Mouse (Mus musculus): ENCODE measurements around the gene Atp11a. TPM values are rescaled to one million over a fixed set of nuclear protein-coding genes. Genes with fewer than 3 reads are reported as not detected.

Gene Atp11a
- polyA plus RNA-seq (2014; fragmentation: Nextera tagmentation; extraction: Ambion mirVana): 19.9 and 21.7 TPM in 2 replicates

DNA sequence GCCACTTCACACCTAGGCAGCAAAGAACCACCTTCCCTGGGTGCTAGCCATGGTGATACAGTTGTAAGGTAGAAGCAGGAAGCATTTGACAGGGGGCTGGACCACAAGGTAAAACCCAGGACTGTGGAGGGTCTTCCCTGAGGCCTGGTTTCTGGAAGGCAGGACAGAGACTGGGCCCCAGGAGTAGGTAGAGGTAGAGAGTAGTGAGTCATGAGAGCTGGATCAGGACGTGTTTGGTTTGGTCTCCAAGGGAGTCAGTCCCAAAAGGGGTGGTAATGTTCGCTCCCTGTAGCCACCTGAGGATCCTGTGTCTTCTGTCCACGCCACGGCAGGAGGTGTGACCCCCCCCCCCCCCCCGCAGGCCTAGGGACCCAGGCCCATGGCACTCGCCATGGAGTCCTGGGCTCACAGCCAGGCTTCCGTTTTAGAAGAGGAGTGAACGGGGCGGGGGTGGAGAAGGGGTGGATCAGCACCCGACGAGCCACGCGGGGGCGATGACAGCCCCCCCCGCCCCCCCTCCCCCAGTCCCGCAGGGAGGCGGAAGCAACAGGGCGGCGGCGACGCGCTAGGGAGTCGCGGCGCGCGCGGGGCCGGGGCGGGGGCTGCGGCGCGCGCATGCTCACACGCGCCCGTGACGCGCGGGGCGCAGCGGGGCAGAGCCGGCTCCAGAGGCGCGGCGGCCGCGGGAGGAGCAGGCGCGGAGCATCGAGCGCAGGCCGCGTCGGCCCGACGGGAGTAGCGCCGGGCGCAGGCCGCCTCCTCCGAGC, at the start of gene Atp11a:
Atp11a (plus strand) TSS at position 624 of the 767 bp plus-strand sequence.
- peak within 1 kb of the TSS; percentile 56 to 87 for H3K4me3 ChIP-seq (ENCODE audit: control insufficient read depth in 1 of 2, insufficient read depth in 1 of 2, low read depth in 1 of 2, low read length in 2 of 2)
- under 1% methylated on average over 51 of the region's 62 CpGs for WGBS
- peaks cover 24 to 42% of the 10 kb centered on the region in 2 experiments for H3K4me1 ChIP-seq (ENCODE audit: control insufficient read depth in 2 of 2, insufficient read depth in 2 of 2, low read length in 2 of 2)
- H3K36me3 ChIP-seq (ENCODE audit: control insufficient read depth, insufficient read depth, low read length): no peaks in the 10 kb centered on the region
- H3K9ac ChIP-seq (ENCODE audit: low read length): peak within 1 kb of the TSS; percentile 93
- ATAC-seq (ENCODE audit: insufficient number of reproducible peaks, insufficient read depth, low FRiP score, low read depth): peak; percentile 81
- H3K4me2 ChIP-seq (ENCODE audit: low read length): peak within 1 kb of the TSS; percentile 94
- no peaks in the 10 kb centered on the region; the same call in 1 of the 2 replicates for H3K27me3 ChIP-seq (ENCODE audit: control insufficient read depth, insufficient read depth, low read length)
- H3K27ac ChIP-seq (replicated peaks in 1 of 2; ENCODE audit: control insufficient read depth in 1 of 2, insufficient read depth in 1 of 2, low read depth in 2 of 2, low read length in 2 of 2): peak within 1 kb of the TSS; percentile 55 to 84
- H3K9me3 ChIP-seq (ENCODE audit: control insufficient read depth, low read length): no peaks in the 10 kb centered on the region

DNA sequence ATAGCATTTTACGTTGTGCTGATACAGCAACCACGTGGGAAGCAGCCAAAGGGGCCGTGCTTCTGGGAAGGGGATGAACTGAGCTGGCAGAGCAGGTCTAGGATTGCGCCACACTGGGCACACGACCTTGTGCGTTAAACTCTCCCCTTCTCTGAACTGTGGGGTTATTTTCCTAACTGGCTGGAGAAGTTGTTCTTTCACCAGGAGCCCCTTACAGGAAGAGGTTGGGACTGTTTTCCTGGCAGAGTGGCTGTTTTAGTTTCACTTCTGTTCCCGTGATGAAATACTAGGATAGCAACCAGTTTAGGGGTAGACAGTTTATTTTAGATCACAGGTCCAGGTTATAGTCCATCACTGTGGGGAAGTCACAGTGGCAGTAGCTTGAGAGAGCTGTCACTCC, 45.2 kb upstream of the Atp11a start:
- no peak for ATAC-seq (ENCODE audit: insufficient number of reproducible peaks, insufficient read depth, low FRiP score, low read depth)
- Histone ChIP-seq H3K27me3 (ENCODE audit: control insufficient read depth, insufficient read depth, low read length) (no peaks in the 10 kb centered on the region), H3K9ac (ENCODE audit: low read length) (no peak overlapping the region), H3K4me1 (ENCODE audit: control insufficient read depth in 2 of 2, insufficient read depth in 2 of 2, low read length in 2 of 2) (no peaks in the 10 kb centered on the region; a peak in 2 of 4 replicates), H3K4me3 (ENCODE audit: control insufficient read depth in 1 of 2, insufficient read depth in 1 of 2, low read depth in 1 of 2, low read length in 2 of 2) (no peak overlapping the region), H3K36me3 (ENCODE audit: control insufficient read depth, insufficient read depth, low read length) (no peaks in the 10 kb centered on the region), H3K9me3 (ENCODE audit: control insufficient read depth, low read length) (0 out of 2 replicates have a peak, but pooled peaks cover 6% of the 10 kb centered on the region), H3K27ac (replicated peaks in 1 of 2; ENCODE audit: control insufficient read depth in 1 of 2, insufficient read depth in 1 of 2, low read depth in 2 of 2, low read length in 2 of 2) (no peak overlapping the region), H3K4me2 (ENCODE audit: low read length) (no peak overlapping the region)
- WGBS: 74% methylated on average over 7 of the region's 7 CpGs

DNA sequence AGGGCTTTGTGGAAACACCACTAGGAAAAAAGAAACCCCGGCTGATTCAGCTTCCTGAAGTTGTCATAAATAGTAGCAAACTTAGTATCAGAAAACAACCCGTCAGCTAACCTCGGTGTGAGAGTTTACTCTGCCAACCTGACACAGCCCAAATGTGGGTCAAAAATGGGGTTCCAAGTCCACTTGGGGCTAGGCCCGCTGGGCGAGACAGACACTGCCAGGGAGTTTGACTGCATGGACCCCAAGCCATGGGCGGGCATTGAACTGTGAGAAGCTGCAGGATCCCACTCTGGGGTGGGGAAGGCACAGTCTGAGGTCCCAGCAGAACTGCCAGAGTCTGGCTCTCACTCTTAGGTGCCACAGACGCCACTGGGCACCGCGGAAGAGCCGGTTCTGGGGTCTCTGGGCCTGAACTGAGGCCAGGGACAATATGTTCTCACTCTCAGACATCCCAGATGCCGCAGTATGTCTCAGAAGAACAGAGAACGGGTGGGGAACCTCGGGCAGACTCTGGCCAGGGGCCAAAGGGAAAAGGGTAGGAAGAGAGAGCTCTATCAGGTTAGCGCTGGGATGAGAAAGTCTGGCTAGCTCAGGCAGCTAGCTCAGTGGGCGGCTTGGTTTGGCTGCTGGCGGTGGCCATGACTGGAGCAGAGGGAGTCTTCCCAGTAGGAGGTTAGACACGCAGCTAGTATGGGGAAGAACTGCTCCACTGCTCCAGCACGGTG, 40.8 kb upstream of the Atp11a start:
- WGBS: 75% methylated on average over 18 of the region's 18 CpGs

DNA sequence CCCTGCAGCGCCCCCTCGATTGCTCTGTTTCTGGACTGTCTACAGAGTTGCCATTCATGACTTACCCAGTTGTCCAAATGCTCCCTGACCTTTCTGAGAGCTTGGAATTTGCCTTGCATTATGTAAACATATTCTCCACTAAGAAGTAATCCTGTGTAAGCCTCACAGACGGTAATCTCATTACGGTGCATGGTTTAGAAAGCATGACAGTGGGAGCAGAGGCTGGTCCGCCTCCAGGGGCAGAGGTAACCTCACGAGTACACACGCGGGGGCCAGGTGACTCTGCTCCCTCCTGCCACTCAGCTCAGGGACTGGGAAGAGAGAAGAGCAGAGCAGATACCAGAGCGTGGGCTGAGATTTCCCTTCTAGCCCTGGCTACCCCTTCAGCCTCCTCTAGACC, 37.7 kb upstream of the Atp11a start:
- H3K9me3 ChIP-seq (ENCODE audit: control insufficient read depth, low read length): no peaks in the 10 kb centered on the region
- 70% methylated on average over 9 of the region's 9 CpGs for WGBS
- H3K36me3 ChIP-seq (ENCODE audit: control insufficient read depth, insufficient read depth, low read length): no peaks in the 10 kb centered on the region
- H3K27ac ChIP-seq (replicated peaks in 1 of 2; ENCODE audit: control insufficient read depth in 1 of 2, insufficient read depth in 1 of 2, low read depth in 2 of 2, low read length in 2 of 2): no peak overlapping the region
- no peak overlapping the region for H3K9ac ChIP-seq (ENCODE audit: low read length)
- no peaks in the 10 kb centered on the region for H3K27me3 ChIP-seq (ENCODE audit: control insufficient read depth, insufficient read depth, low read length)
- no peak overlapping the region for H3K4me3 ChIP-seq (ENCODE audit: control insufficient read depth in 1 of 2, insufficient read depth in 1 of 2, low read depth in 1 of 2, low read length in 2 of 2)
- no peaks in the 10 kb centered on the region for H3K4me1 ChIP-seq (ENCODE audit: control insufficient read depth in 2 of 2, insufficient read depth in 2 of 2, low read length in 2 of 2)
- ATAC-seq (ENCODE audit: insufficient number of reproducible peaks, insufficient read depth, low FRiP score, low read depth): no peak
- H3K4me2 ChIP-seq (ENCODE audit: low read length): no peak overlapping the region

More for the DNA sequence above, 40.8 kb upstream of the Atp11a start:
- Histone ChIP-seq H3K4me1 (ENCODE audit: control insufficient read depth in 2 of 2, insufficient read depth in 2 of 2, low read length in 2 of 2) (no peaks in the 10 kb centered on the region), H3K9ac (ENCODE audit: low read length) (no peak overlapping the region), H3K4me3 (ENCODE audit: control insufficient read depth in 1 of 2, insufficient read depth in 1 of 2, low read depth in 1 of 2, low read length in 2 of 2) (no peak overlapping the region), H3K27ac (replicated peaks in 1 of 2; ENCODE audit: control insufficient read depth in 1 of 2, insufficient read depth in 1 of 2, low read depth in 2 of 2, low read length in 2 of 2) (no peak overlapping the region), H3K4me2 (ENCODE audit: low read length) (no peak overlapping the region), H3K27me3 (ENCODE audit: control insufficient read depth, insufficient read depth, low read length) (no peaks in the 10 kb centered on the region), H3K9me3 (ENCODE audit: control insufficient read depth, low read length) (no peaks in the 10 kb centered on the region), H3K36me3 (ENCODE audit: control insufficient read depth, insufficient read depth, low read length) (no peaks in the 10 kb centered on the region)
- no peak for ATAC-seq (ENCODE audit: insufficient number of reproducible peaks, insufficient read depth, low FRiP score, low read depth)

DNA sequence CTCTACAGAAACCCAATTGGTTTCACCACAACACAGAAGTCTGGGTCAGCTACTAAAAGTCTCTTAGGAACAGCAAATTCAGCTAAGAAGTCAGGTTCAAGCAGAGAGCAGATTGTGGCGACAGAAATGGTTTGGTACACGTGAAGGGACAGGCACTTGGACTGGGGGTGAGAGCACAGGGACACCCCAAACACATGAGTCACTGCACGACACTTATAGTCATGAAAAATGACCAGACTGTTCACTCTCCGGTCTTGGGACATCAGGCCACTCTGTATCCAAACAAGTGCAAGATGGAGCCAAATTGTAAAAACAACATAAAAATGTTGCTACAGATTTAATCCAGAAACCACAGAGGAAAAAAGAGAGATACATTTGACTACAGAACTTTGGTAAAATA, 28.2 kb upstream of the Atp11a start:
- Histone ChIP-seq H3K27ac (replicated peaks in 1 of 2; ENCODE audit: control insufficient read depth in 1 of 2, insufficient read depth in 1 of 2, low read depth in 2 of 2, low read length in 2 of 2) (no peak overlapping the region), H3K4me1 (ENCODE audit: control insufficient read depth in 2 of 2, insufficient read depth in 2 of 2, low read length in 2 of 2) (no peaks in the 10 kb centered on the region), H3K4me3 (ENCODE audit: control insufficient read depth in 1 of 2, insufficient read depth in 1 of 2, low read depth in 1 of 2, low read length in 2 of 2) (no peak overlapping the region), H3K27me3 (ENCODE audit: control insufficient read depth, insufficient read depth, low read length) (no peaks in the 10 kb centered on the region), H3K9ac (ENCODE audit: low read length) (no peak overlapping the region), H3K36me3 (ENCODE audit: control insufficient read depth, insufficient read depth, low read length) (no peaks in the 10 kb centered on the region), H3K4me2 (ENCODE audit: low read length) (no peak overlapping the region), H3K9me3 (ENCODE audit: control insufficient read depth, low read length) (no peaks in the 10 kb centered on the region)
- WGBS: 69% methylated on average over 4 of the region's 4 CpGs
- no peak for ATAC-seq (ENCODE audit: insufficient number of reproducible peaks, insufficient read depth, low FRiP score, low read depth)

DNA sequence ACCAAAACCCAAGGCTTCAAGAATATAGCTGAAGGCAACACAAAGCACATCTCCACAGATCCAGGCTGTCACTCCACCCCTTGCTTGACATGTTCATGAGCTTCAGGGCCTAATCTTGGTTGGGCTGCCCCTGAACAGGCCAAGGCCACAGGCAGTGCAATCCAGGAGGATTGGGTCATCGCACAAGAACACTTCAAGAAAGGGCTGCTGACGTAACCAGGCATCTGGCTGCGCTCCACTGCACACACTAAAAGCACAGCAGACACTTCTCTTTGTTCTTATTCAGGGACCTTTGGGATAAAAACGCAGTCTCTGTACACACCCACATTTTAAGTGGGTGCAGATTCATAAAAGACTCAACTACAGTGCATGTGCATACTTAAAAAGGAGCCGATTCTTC, 26.0 kb upstream of the Atp11a start:
- Histone ChIP-seq H3K27ac (replicated peaks in 1 of 2; ENCODE audit: control insufficient read depth in 1 of 2, insufficient read depth in 1 of 2, low read depth in 2 of 2, low read length in 2 of 2) (no peak overlapping the region), H3K9ac (ENCODE audit: low read length) (no peak overlapping the region), H3K4me2 (ENCODE audit: low read length) (no peak overlapping the region), H3K9me3 (ENCODE audit: control insufficient read depth, low read length) (no peaks in the 10 kb centered on the region), H3K27me3 (ENCODE audit: control insufficient read depth, insufficient read depth, low read length) (no peaks in the 10 kb centered on the region), H3K36me3 (ENCODE audit: control insufficient read depth, insufficient read depth, low read length) (no peaks in the 10 kb centered on the region), H3K4me3 (ENCODE audit: control insufficient read depth in 1 of 2, insufficient read depth in 1 of 2, low read depth in 1 of 2, low read length in 2 of 2) (no peak overlapping the region), H3K4me1 (ENCODE audit: control insufficient read depth in 2 of 2, insufficient read depth in 2 of 2, low read length in 2 of 2) (no peaks in the 10 kb centered on the region)
- 73% methylated on average over 5 of the region's 5 CpGs for WGBS
- ATAC-seq (ENCODE audit: insufficient number of reproducible peaks, insufficient read depth, low FRiP score, low read depth): no peak

DNA sequence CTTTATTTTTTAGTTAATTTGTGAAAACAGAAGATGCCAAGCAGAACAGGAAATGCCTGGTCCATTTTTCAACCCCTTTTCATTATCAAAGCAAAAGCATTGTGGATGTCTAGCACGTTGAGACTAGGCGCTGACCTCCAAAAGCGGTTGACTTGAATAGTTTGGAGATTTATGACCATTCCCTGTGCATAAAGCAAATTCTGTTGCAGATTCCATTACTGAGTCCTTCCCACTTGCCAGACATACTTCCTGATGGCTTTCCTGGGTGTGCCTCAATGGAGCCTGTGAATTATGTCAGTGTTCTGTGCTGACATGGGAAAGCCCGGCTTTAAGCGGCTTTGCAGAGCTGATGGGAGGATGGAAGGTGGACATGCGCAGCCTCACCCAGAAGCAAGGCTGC, 24.4 kb upstream of the Atp11a start:
- no peaks in the 10 kb centered on the region for H3K9me3 ChIP-seq (ENCODE audit: control insufficient read depth, low read length)
- H3K4me3 ChIP-seq (ENCODE audit: control insufficient read depth in 1 of 2, insufficient read depth in 1 of 2, low read depth in 1 of 2, low read length in 2 of 2): no peak overlapping the region
- no peak for ATAC-seq (ENCODE audit: insufficient number of reproducible peaks, insufficient read depth, low FRiP score, low read depth)
- H3K9ac ChIP-seq (ENCODE audit: low read length): no peak overlapping the region
- no peaks in the 10 kb centered on the region for H3K27me3 ChIP-seq (ENCODE audit: control insufficient read depth, insufficient read depth, low read length)
- no peak overlapping the region for H3K27ac ChIP-seq (replicated peaks in 1 of 2; ENCODE audit: control insufficient read depth in 1 of 2, insufficient read depth in 1 of 2, low read depth in 2 of 2, low read length in 2 of 2)
- no peaks in the 10 kb centered on the region for H3K36me3 ChIP-seq (ENCODE audit: control insufficient read depth, insufficient read depth, low read length)
- no peak overlapping the region for H3K4me2 ChIP-seq (ENCODE audit: low read length)
- 81% methylated on average over 6 of the region's 6 CpGs for WGBS
- H3K4me1 ChIP-seq (ENCODE audit: control insufficient read depth in 2 of 2, insufficient read depth in 2 of 2, low read length in 2 of 2): no peaks in the 10 kb centered on the region
